Mouse (Mus musculus) CH12.LX (cell line): Measurements from ENCODE around the gene Nfia. TPM values are rescaled to one million over a fixed set of nuclear protein-coding genes. Genes with fewer than 3 reads are reported as not detected.

Source experiments
- DNase-seq: peaks from one replicate; pipeline ENCODE4 v3.0.0-alpha.2; 2013; ENCODE audit errors: extremely low read depth
- H3K27ac ChIP-seq: 2 replicates; pipeline ENCODE4 v1.5.1; 2012; ENCODE audit warnings: low read depth, mild to moderate bottlenecking, control low read depth, moderate library complexity; ENCODE audit not compliant: insufficient read depth
- H3K27me3 ChIP-seq: replicated peaks from 2 replicates; pipeline ENCODE3; 2012; ENCODE audit warnings: inconsistent platforms
- H3K36me3 ChIP-seq, 2 experiments: replicated peaks in 1 of 2; 2 replicates each; pipeline versions ENCODE3 to v1.6.1; 2012; ENCODE audit warnings: inconsistent platforms in 1 of 2, low read length in 1 of 2, mild to moderate bottlenecking in 1 of 2, mixed read lengths in 1 of 2, moderate library complexity in 1 of 2; ENCODE audit not compliant: control insufficient read depth in 1 of 2, insufficient read depth in 1 of 2
- H3K4me1 ChIP-seq, 2 experiments: 2 replicates each; pipeline ENCODE4 v1.6.1; 2012; ENCODE audit warnings: inconsistent platforms in 1 of 2, moderate library complexity in 1 of 2; ENCODE audit not compliant: insufficient read depth in 2 of 2, control insufficient read depth in 1 of 2
- H3K4me2 ChIP-seq: 2 replicates; pipeline ENCODE4 v1.6.1; 2012; ENCODE audit warnings: low read depth, mild to moderate bottlenecking, control low read depth; ENCODE audit not compliant: poor library complexity, insufficient read depth, severe bottlenecking
- H3K4me3 ChIP-seq, 3 experiments: fragments of 150-350 bp in 1 of 3; sonication (generic) in 1 of 3; replicated peaks in 1 of 3; 2 replicates each; pipeline versions ENCODE3 to v1.5.1; 2011 to 2012; ENCODE audit warnings: low read depth in 2 of 3, low read length in 2 of 3, mild to moderate bottlenecking in 2 of 3, moderate library complexity in 2 of 3, control low read depth in 1 of 3, improper control_type of control experiment in 1 of 3, inconsistent platforms in 1 of 3, mixed read lengths in 1 of 3; ENCODE audit not compliant: poor library complexity in 1 of 3
- H3K79me2 ChIP-seq: replicated peaks from 2 replicates; pipeline ENCODE4 v1.6.1; 2012; ENCODE audit warnings: mild to moderate bottlenecking, moderate library complexity; ENCODE audit not compliant: control insufficient read depth, poor library complexity, insufficient read depth, severe bottlenecking; ENCODE audit errors: extremely low read depth
- H3K9ac ChIP-seq: 2 replicates; pipeline ENCODE4 v1.6.1; 2012; ENCODE audit warnings: low read depth, mild to moderate bottlenecking, control low read depth, moderate library complexity; ENCODE audit not compliant: insufficient read depth
- H3K9me3 ChIP-seq: replicated peaks from 2 replicates; pipeline ENCODE3; 2012; ENCODE audit warnings: low read length, inconsistent platforms, mixed read lengths
- CHD2 ChIP-seq: IDR thresholded peaks from 2 replicates; pipeline ENCODE4 v1.6.1; 2011; ENCODE audit warnings: low read length, improper control_type of control experiment
- CTCF ChIP-seq, 2 experiments: IDR thresholded peaks in 1 of 2; conservative IDR thresholded peaks in 1 of 2; 2 replicates each; pipeline ENCODE4 v1.5.1; 2011 to 2012; ENCODE audit warnings: low read depth in 2 of 2, low read length in 2 of 2, improper control_type of control experiment in 1 of 2, inconsistent platforms in 1 of 2, mild to moderate bottlenecking in 1 of 2, moderate library complexity in 1 of 2
- ELF1 ChIP-seq: IDR thresholded peaks from 2 replicates; pipeline ENCODE4 v1.6.1; 2014; ENCODE audit warnings: low read depth, mild to moderate bottlenecking, inconsistent platforms, low read length, improper control_type of control experiment
- GABPA ChIP-seq: IDR thresholded peaks from 2 replicates; pipeline ENCODE4 v1.6.1; 2012; ENCODE audit warnings: low read depth, low read length, improper control_type of control experiment, inconsistent platforms; ENCODE audit not compliant: insufficient replicate concordance
- HCFC1 ChIP-seq: IDR thresholded peaks from 2 replicates; pipeline ENCODE4 v1.6.1; 2012; ENCODE audit warnings: low read depth, mild to moderate bottlenecking, inconsistent platforms, low read length, improper control_type of control experiment
- IRF4 ChIP-seq: IDR thresholded peaks from 2 replicates; pipeline ENCODE4 v1.6.1; 2014; ENCODE audit warnings: low read depth, mild to moderate bottlenecking, inconsistent platforms, low read length, improper control_type of control experiment
- KAT2A ChIP-seq: IDR thresholded peaks from 2 replicates; pipeline ENCODE4 v1.6.1; 2012; ENCODE audit warnings: low read length, improper control_type of control experiment, inconsistent platforms; ENCODE audit not compliant: insufficient replicate concordance
- MAZ ChIP-seq: IDR thresholded peaks from 2 replicates; pipeline ENCODE4 v1.6.1; 2012; ENCODE audit warnings: low read depth, mild to moderate bottlenecking, inconsistent platforms, low read length, improper control_type of control experiment, moderate library complexity
- MEF2A ChIP-seq: IDR thresholded peaks from 2 replicates; pipeline ENCODE4 v1.6.1; 2014; ENCODE audit warnings: low read depth, mild to moderate bottlenecking, inconsistent platforms, low read length, improper control_type of control experiment, borderline replicate concordance
- MYC ChIP-seq: IDR thresholded peaks from 2 replicates; pipeline ENCODE4 v1.6.1; 2011; ENCODE audit warnings: low read depth, mild to moderate bottlenecking, improper control_type of control experiment, low read length
- NELFE ChIP-seq: IDR thresholded peaks from 2 replicates; pipeline ENCODE4 v1.6.1; 2011; ENCODE audit warnings: low read depth, low read length, improper control_type of control experiment
- NRF1 ChIP-seq: IDR thresholded peaks from 2 replicates; pipeline ENCODE4 v1.6.1; 2014; ENCODE audit warnings: low read depth, mild to moderate bottlenecking, inconsistent platforms, low read length, improper control_type of control experiment, moderate library complexity
- PAX5 ChIP-seq: IDR thresholded peaks from 2 replicates; pipeline ENCODE4 v1.6.1; 2012; ENCODE audit warnings: low read length, inconsistent platforms, mixed read lengths
- RAD21 ChIP-seq: IDR thresholded peaks from 2 replicates; pipeline ENCODE4 v1.6.1; 2011; ENCODE audit warnings: low read depth, mild to moderate bottlenecking, low read length, improper control_type of control experiment, moderate library complexity
- RCOR1 ChIP-seq: conservative IDR thresholded peaks from 2 replicates; pipeline ENCODE4 v1.6.1; 2012; ENCODE audit warnings: low read depth, mild to moderate bottlenecking, inconsistent platforms, low read length, improper control_type of control experiment
- SIN3A ChIP-seq: IDR thresholded peaks from 2 replicates; pipeline ENCODE4 v1.6.1; 2012; ENCODE audit warnings: low read length, improper control_type of control experiment, inconsistent platforms
- SMC3 ChIP-seq: IDR thresholded peaks from 2 replicates; pipeline ENCODE4 v1.6.1; 2011; ENCODE audit warnings: low read depth, low read length, improper control_type of control experiment
- TBP ChIP-seq: conservative IDR thresholded peaks from 2 replicates; pipeline ENCODE4 v1.6.1; 2011; ENCODE audit warnings: low read depth, low read length, improper control_type of control experiment
- TCF12 ChIP-seq: IDR thresholded peaks from 2 replicates; pipeline ENCODE4 v1.6.1; 2014; ENCODE audit warnings: low read depth, mild to moderate bottlenecking, inconsistent platforms, low read length, improper control_type of control experiment
- USF1 ChIP-seq: IDR thresholded peaks from 2 replicates; pipeline ENCODE4 v1.6.1; 2014; ENCODE audit warnings: low read depth, mild to moderate bottlenecking, inconsistent platforms, low read length, improper control_type of control experiment
- ZKSCAN1 ChIP-seq: IDR thresholded peaks from 2 replicates; pipeline ENCODE4 v1.6.1; 2012; ENCODE audit warnings: low read depth, inconsistent platforms, low read length, improper control_type of control experiment, borderline replicate concordance
- ZMIZ1 ChIP-seq: IDR thresholded peaks from 2 replicates; pipeline ENCODE4 v1.6.1; 2012; ENCODE audit warnings: low read depth, mild to moderate bottlenecking, inconsistent platforms, low read length, improper control_type of control experiment
- dilution Hi-C: fragments of 300-500 bp; cut with MboI; formaldehyde crosslinking; loops from 2 replicates; pipeline ENCODE4 v1.14.3; 2020; ENCODE audit warnings: low sequenced_read_pairs; ENCODE audit not compliant: extremely low pct_unique_long_range_greater_than_20kb, extremely low pct_ligation_motif_present
- in situ Hi-C: fragments of 300-500 bp; cut with MboI; formaldehyde crosslinking; loops from 3 replicates; pipeline ENCODE4 v1.14.3; 2019; ENCODE audit warnings: low sequenced_read_pairs, low pct_ligation_motif_present, low pct_unique_long_range_greater_than_20kb, mixed read lengths
- polyA plus RNA-seq: library from polyadenylated mRNA; unstranded; fragments of >175 nt; gene quantifications from 2 replicates; pipeline ENCODE4 v1.2.1, GENCODE M21; 2012; ENCODE audit warnings: low read depth; ENCODE audit not compliant: insufficient read length
- total RNA-seq, 2 experiments: library from RNA; depleted of rRNA; stranded (reverse); fragments of 300-350 nt in 1 of 2; fragments of >200 nt in 1 of 2; gene quantifications; 2 replicates each; pipeline ENCODE4 v1.2.3; 2012 to 2014

Nfia gene
- total and polyA plus RNA-seq, 3 experiments = not detected

- TF ChIP-seq IRF4 (no peak), SMC3 (no peak), RCOR1 (no peak), PAX5 (no peak), MAZ (no peak), NELFE (no peak), USF1 (no peak), MYC (no peak), TCF12 (no peak)
- H3K4me2 ChIP-seq = no peak overlapping the region
- no peaks in the 10 kb centered on the region for H3K4me1 ChIP-seq
- dilution Hi-C loops = no loop called here
- H3K4me3 ChIP-seq = no peak overlapping the region
- H3K27me3 ChIP-seq = no peaks in the 10 kb centered on the region
- no peaks in the 10 kb centered on the region for H3K36me3 ChIP-seq
- peaks cover 51% of the 10 kb centered on the region for H3K9me3 ChIP-seq
- H3K27ac ChIP-seq = no peak overlapping the region
- no peaks in the 10 kb centered on the region for H3K79me2 ChIP-seq
- in situ Hi-C loops = no loop called here
- no peak for DNase-seq
- H3K9ac ChIP-seq = no peak overlapping the region
These were observed 7.9 kb upstream of the Nfia start for GRCm38 (mm10) chr4:97764616-97765015.

- Histone ChIP-seq H3K9me3 (peaks cover 58% of the 10 kb centered on the region), H3K9ac (no peak overlapping the region), H3K4me2 (no peak overlapping the region), H3K27me3 (no peaks in the 10 kb centered on the region), H3K36me3 (no peaks in the 10 kb centered on the region), H3K27ac (no peak overlapping the region), H3K4me3 (no peak overlapping the region), H3K4me1 (no peaks in the 10 kb centered on the region), H3K79me2 (no peaks in the 10 kb centered on the region)
- dilution Hi-C loops (no loop called here), in situ Hi-C loops (no loop called here)
- no peak for DNase-seq
- TF ChIP-seq NRF1 (no peak), CHD2 (no peak), GABPA (no peak), RAD21 (no peak), ZMIZ1 (no peak), ZKSCAN1 (no peak), CTCF (conservative IDR thresholded peaks at IDR 0.05 in 1 of 2, IDR thresholded peaks at IDR 0.05 in 1 of 2; ENCODE audit: low read depth in 2 of 2, low read length in 2 of 2) (no peak), TBP (no peak), ELF1 (no peak), HCFC1 (no peak), SIN3A (no peak), USF1 (no peak), MEF2A (no peak), KAT2A (no peak), TCF12 (no peak)
These were observed 7.1 kb upstream of the Nfia start for GRCm38 (mm10) chr4:97765341-97766020.
